Mouse (Mus musculus) intestine, embryonic 16.5 days (tissue): Measurements from ENCODE around the gene Shc3. TPM values are rescaled to one million over a fixed set of nuclear protein-coding genes. Genes with fewer than 3 reads are reported as not detected.

Experiments used
- ATAC-seq: fragments of 200-750 bp; cut with Nextera tagmentation; 2 replicates; pipeline ENCODE4 v1.8.0; 2017; ENCODE audit warnings: moderate TSS enrichment, moderate library complexity
- H3K27ac ChIP-seq: fragments of 300-500 bp; sonication (generic); 2 replicates; pipeline ENCODE4 v1.5.1; 2014; ENCODE audit warnings: mild to moderate bottlenecking, low read length
- H3K27me3 ChIP-seq: fragments of 300-500 bp; sonication (generic); replicated peaks from 2 replicates; pipeline ENCODE4 v1.6.1; 2014; ENCODE audit warnings: low read length, control low read depth, mixed read lengths; ENCODE audit not compliant: control insufficient read depth, insufficient read depth
- H3K36me3 ChIP-seq: fragments of 300-500 bp; sonication (generic); 2 replicates; pipeline ENCODE4 v1.6.1; 2014; ENCODE audit warnings: low read length, control low read depth; ENCODE audit not compliant: control insufficient read depth, insufficient read depth
- H3K4me1 ChIP-seq: fragments of 300-500 bp; sonication (generic); 2 replicates; pipeline ENCODE4 v1.6.1; 2014; ENCODE audit warnings: low read length, control low read depth, mixed read lengths; ENCODE audit not compliant: control insufficient read depth, insufficient read depth
- H3K4me2 ChIP-seq: fragments of 300-500 bp; sonication (generic); 2 replicates; pipeline ENCODE4 v1.6.1; 2014; ENCODE audit warnings: low read depth, low read length, control low read depth
- H3K4me3 ChIP-seq: fragments of 300-500 bp; sonication (generic); 2 replicates; pipeline ENCODE4 v1.5.1; 2014; ENCODE audit warnings: mild to moderate bottlenecking, low read length
- H3K9ac ChIP-seq: fragments of 300-500 bp; sonication (generic); 2 replicates; pipeline ENCODE4 v1.6.1; 2014; ENCODE audit warnings: low read depth, low read length
- H3K9me3 ChIP-seq: fragments of 300-500 bp; sonication (generic); 2 replicates; pipeline ENCODE4 v1.6.1; 2016; ENCODE audit warnings: low read length, control low read depth; ENCODE audit not compliant: control insufficient read depth
- WGBS: fragments of 180-500 bp; shearing (Covaris S2); extraction: QIAGEN DNeasy Blood & Tissue Kit; methylation state at CpG from one replicate; pipeline ENCODE4 v1.1.7; 2014; 5-methylcytosine and 5-hydroxymethylcytosine counted together
- polyA plus RNA-seq: library from polyadenylated mRNA; unstranded; fragments of >200 nt; fragmentation: Nextera tagmentation; extraction: Ambion mirVana; gene quantifications from 2 replicates; pipeline ENCODE4 v1.2.1, GENCODE M21; 2015

Shc3 gene
- polyA plus RNA-seq, 1 experiment from 2014 or later: 0.07 TPM

DNA sequence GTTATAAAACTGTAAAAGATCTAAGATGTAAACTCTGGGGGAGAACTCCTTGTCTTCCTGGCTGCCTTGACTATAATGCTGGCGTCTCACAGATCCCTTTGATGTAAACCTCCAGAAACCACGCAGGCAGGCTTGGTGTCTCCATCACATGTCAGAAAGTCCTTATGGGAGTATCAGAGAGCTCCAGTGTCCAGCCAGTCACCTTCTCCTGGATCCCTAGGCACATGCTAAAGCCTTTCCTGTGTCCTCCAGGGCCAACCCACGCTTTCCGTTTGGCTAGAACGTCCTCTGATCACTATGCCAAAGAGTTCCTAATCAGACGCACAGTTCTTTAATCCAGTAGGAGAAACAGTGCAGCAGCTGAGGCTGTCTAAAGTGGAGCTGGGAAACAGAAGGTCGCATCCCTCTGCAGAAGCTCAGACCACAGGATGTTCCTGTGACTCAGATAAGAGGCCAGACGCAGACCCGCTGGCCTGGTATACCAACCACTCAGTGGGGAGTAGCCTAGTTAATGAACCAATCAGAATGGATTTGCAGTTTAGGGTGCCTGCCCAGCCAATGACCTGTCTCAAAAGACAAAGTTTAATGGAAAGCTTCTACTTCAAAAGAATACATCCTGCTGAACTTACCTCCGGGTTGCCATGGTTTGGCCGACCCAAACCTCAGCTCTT is 88.7 kb downstream of the Shc3 start:
- H3K27me3 ChIP-seq: no peaks in the 10 kb centered on the region
- H3K4me2 ChIP-seq: no peak overlapping the region
- H3K27ac ChIP-seq: no peak overlapping the region
- 73% methylated on average over 11 of the region's 11 CpGs for WGBS
- no peaks in the 10 kb centered on the region for H3K36me3 ChIP-seq
- no peak for ATAC-seq
- H3K4me3 ChIP-seq: no peak overlapping the region
- no peak overlapping the region for H3K9ac ChIP-seq
- no peaks in the 10 kb centered on the region for H3K4me1 ChIP-seq
- no peaks in the 10 kb centered on the region for H3K9me3 ChIP-seq

GRCm38 (mm10) chr13:51479826-51480225 is 89.4 kb downstream of the Shc3 start:
- 80% methylated on average over 11 of the region's 11 CpGs for WGBS
- Histone ChIP-seq H3K36me3 (no peaks in the 10 kb centered on the region), H3K4me2 (no peak overlapping the region), H3K4me3 (no peak overlapping the region), H3K27ac (no peak overlapping the region), H3K4me1 (no peaks in the 10 kb centered on the region), H3K27me3 (no peaks in the 10 kb centered on the region), H3K9me3 (no peaks in the 10 kb centered on the region), H3K9ac (no peak overlapping the region)
- no peak for ATAC-seq

DNA sequence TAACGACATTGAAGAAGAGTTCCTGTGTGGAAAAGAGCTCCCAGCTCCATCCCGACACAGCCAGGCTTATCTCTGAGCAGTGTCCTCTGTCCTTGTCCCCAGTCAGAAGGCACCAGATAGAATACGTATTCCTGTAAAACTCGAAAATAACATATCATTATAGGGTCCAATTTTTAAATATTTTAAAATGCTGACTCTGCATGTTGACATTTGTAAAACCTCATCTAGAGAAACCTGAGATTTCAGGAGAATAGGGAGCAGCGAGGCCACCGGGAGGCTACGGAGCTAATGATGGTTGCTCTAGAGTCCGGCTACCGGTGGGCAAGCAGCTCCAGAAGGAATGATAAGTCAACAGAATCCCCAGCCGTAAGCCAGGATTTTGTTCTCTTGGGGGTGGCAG is 92.2 kb downstream of the Shc3 start:
- ATAC-seq: no peak
- WGBS: 77% methylated on average over 10 of the region's 10 CpGs
- H3K4me2 ChIP-seq: no peak overlapping the region

GRCm38 (mm10) chr13:51468697-51469250 is 100.4 kb downstream of the Shc3 start:
- Histone ChIP-seq H3K36me3 (no peaks in the 10 kb centered on the region), H3K27me3 (no peaks in the 10 kb centered on the region), H3K4me1 (no peaks in the 10 kb centered on the region), H3K9me3 (no peaks in the 10 kb centered on the region), H3K4me3 (no peak overlapping the region), H3K4me2 (no peak overlapping the region), H3K9ac (no peak overlapping the region), H3K27ac (no peak overlapping the region)
- ATAC-seq: no peak
- 66% methylated on average over 17 of the region's 17 CpGs for WGBS

More for the DNA sequence above, 92.2 kb downstream of the Shc3 start:
- no peaks in the 10 kb centered on the region for H3K9me3 ChIP-seq
- no peak overlapping the region for H3K4me3 ChIP-seq
- H3K4me1 ChIP-seq: no peaks in the 10 kb centered on the region
- no peaks in the 10 kb centered on the region for H3K36me3 ChIP-seq
- H3K27ac ChIP-seq: no peak overlapping the region
- no peaks in the 10 kb centered on the region for H3K27me3 ChIP-seq
- H3K9ac ChIP-seq: no peak overlapping the region

DNA sequence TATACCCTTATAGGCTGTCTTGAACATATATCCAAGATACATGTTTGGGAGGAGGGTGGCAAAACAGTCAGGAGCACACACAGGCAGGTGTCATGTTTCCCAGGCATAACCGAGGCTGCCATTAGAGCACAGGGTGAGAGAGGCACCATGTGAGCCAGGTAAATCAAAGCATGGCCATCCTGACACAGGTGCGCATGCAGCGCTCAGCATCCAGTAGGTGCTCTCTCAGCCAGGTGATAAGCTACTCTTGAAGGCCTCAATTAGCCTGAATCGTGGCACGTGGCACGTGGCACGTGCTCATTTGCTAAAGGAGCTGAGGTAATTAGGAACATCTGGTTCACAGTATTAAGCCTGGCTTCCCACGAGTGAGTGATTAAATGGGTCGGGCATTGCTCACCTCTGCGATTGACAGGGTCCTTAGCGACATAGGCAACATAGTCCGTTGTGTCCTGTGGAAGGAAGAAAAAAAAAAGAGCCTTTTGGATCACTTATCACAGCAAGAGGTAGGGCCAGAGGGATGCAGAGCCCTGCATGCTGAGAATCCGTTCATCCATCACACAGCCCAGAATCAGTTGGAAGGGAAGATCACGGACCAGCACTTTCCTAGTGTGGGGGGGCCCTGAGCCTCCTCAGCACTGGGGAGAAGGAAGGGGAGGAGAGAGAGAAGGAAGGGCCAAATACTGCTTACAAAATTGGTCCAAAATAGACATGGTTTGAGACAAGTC is 102.9 kb downstream of the Shc3 start:
- Histone ChIP-seq H3K4me2 (no peak overlapping the region), H3K4me3 (no peak overlapping the region), H3K9me3 (no peaks in the 10 kb centered on the region), H3K4me1 (no peaks in the 10 kb centered on the region), H3K36me3 (no peaks in the 10 kb centered on the region), H3K9ac (no peak overlapping the region), H3K27ac (no peak overlapping the region), H3K27me3 (no peaks in the 10 kb centered on the region)
- WGBS: 83% methylated on average over 14 of the region's 14 CpGs
- no peak for ATAC-seq

GRCm38 (mm10) chr13:51464294-51464693 is 104.9 kb downstream of the Shc3 start:
- Histone ChIP-seq H3K9ac (no peak overlapping the region), H3K36me3 (no peaks in the 10 kb centered on the region), H3K4me3 (no peak overlapping the region), H3K4me1 (no peaks in the 10 kb centered on the region), H3K9me3 (no peaks in the 10 kb centered on the region), H3K27me3 (no peaks in the 10 kb centered on the region), H3K27ac (no peak overlapping the region), H3K4me2 (no peak overlapping the region)
- no peak for ATAC-seq
- WGBS: 72% methylated on average over 4 of the region's 4 CpGs

DNA sequence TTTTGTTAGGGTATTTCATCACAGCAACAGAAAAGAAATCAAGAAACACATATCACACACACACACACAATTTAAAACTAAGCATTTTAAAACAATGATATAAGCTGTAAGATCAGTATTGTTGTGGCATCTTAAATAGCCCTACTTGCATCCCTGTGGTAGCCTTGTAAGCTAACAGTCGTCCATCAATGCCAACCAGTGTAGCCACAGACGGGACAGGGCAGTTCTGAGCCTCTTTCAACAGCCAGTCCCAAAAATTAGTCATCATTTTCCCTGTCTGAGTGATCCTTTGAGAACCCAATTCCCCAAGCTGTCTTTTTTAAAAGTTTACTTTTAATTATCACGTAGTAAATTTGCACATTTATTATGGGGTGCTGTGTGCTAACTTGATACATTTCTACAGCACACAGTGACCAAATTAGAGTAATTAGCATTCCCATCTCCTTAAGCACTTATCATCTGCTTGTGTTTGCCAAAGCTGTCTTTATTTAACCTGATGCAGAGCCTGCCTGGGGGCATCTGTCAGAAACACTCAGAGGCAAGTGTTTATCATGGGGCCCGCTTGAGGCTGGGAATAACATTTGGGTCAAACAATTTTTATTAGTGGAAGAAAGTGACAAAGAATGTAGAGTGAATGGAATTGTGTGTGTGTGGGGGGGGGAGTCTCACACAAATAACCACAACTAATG is 112.9 kb downstream of the Shc3 start:
- H3K4me3 ChIP-seq: no peak overlapping the region
- no peaks in the 10 kb centered on the region for H3K27me3 ChIP-seq
- WGBS: 23% methylated on average over 4 of the region's 4 CpGs
- H3K27ac ChIP-seq: no peak overlapping the region
- no peaks in the 10 kb centered on the region for H3K9me3 ChIP-seq
- H3K4me1 ChIP-seq: no peaks in the 10 kb centered on the region
- H3K36me3 ChIP-seq: no peaks in the 10 kb centered on the region
- H3K4me2 ChIP-seq: no peak overlapping the region
- ATAC-seq: no peak
- H3K9ac ChIP-seq: no peak overlapping the region

GRCm38 (mm10) chr13:51446550-51446949 is 122.7 kb downstream of the Shc3 start:
- Histone ChIP-seq H3K9me3 (no peaks in the 10 kb centered on the region), H3K4me2 (no peak overlapping the region), H3K9ac (no peak overlapping the region), H3K27ac (no peak overlapping the region), H3K4me1 (no peaks in the 10 kb centered on the region), H3K27me3 (no peaks in the 10 kb centered on the region), H3K36me3 (no peaks in the 10 kb centered on the region), H3K4me3 (no peak overlapping the region)
- 66% methylated on average over 4 of the region's 4 CpGs for WGBS
- ATAC-seq: no peak

GRCm38 (mm10) chr13:51442922-51443321 is 126.3 kb downstream of the Shc3 start:
- 81% methylated on average over 8 of the region's 8 CpGs for WGBS
- Histone ChIP-seq H3K27ac (no peak overlapping the region), H3K36me3 (no peaks in the 10 kb centered on the region), H3K4me1 (no peaks in the 10 kb centered on the region), H3K27me3 (no peaks in the 10 kb centered on the region), H3K9me3 (no peaks in the 10 kb centered on the region), H3K4me2 (no peak overlapping the region), H3K9ac (no peak overlapping the region), H3K4me3 (no peak overlapping the region)
- no peak for ATAC-seq
